ENCODE assay signal across 31 mouse cellular contexts in the genomic region with DNA sequence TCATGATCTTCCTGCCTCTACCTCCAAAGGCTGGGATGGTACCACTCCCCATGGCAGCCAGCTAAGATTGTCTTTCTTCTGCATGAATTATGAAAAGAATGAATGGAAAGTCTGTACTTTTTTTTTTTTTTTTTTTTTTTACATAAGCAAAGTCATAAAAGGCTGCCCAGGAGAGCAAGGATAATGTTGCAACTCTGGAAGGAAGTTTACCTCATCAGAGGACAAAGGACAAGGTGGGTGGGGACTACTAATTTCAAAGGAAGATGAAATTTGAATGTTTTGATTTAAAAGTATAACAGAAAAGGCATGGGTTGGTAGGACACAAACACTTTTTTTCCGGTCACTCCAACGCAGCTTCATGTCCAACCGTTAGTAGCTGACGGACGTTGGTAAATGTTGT.
"Had no signal": no experiment of that assay in that cellular context is flagged by ENCODE, and none has a peak within 500 bp of the region (broad histone marks: within the 10 kb centered on the region; RNA-seq: fewer than 3 reads in every experiment).

No protein-coding gene starts in this region.

- H3K4me3 ChIP-seq: limb, embryonic 10.5 days; limb, embryonic 12.5 days; limb, embryonic 13.5 days; limb, embryonic 15.5 days; liver, embryonic 12.5 days; liver, embryonic 13.5 days; liver, embryonic 15.5 days; lung, embryonic 15.5 days; megakaryocyte, embryonic 14.5 days; midbrain, embryonic 10.5 days; midbrain, embryonic 12.5 days; midbrain, embryonic 15.5 days; myocyte; neural tube, embryonic 12.5 days had no signal

- DNase-seq: left cerebral cortex, postnatal 4 days; liver; liver, embryonic 13.5 days; liver, postnatal 0 days; lung, adult 18-20 months; lung, adult 2 months; lung, embryonic 14.5 days; lung, postnatal 10 days; lung, postnatal 14 days; lung, postnatal 36 days; lung, postnatal 4 days; midbrain, embryonic 14.5 days had no signal

- H3K27ac ChIP-seq: limb, embryonic 10.5 days; limb, embryonic 12.5 days; limb, embryonic 13.5 days; limb, embryonic 15.5 days; liver, embryonic 12.5 days; liver, embryonic 13.5 days; liver, embryonic 14.5 days; liver, embryonic 15.5 days; lung, embryonic 15.5 days; macrophage; midbrain, embryonic 10.5 days; midbrain, embryonic 12.5 days; midbrain, embryonic 15.5 days; neural tube, embryonic 12.5 days had no signal

- H3K9ac ChIP-seq: limb, embryonic 12.5 days; limb, embryonic 13.5 days; limb, embryonic 15.5 days; liver, embryonic 12.5 days; liver, embryonic 13.5 days; liver, embryonic 14.5 days; liver, embryonic 15.5 days; liver, postnatal 0 days; lung, embryonic 14.5 days; lung, embryonic 15.5 days; midbrain, embryonic 12.5 days; midbrain, embryonic 15.5 days; neural tube, embryonic 12.5 days had no signal

- H3K4me2 ChIP-seq: limb, embryonic 12.5 days; limb, embryonic 13.5 days; limb, embryonic 15.5 days; liver, embryonic 11.5 days; liver, embryonic 12.5 days; liver, embryonic 13.5 days; liver, embryonic 15.5 days; lung, embryonic 14.5 days; lung, embryonic 15.5 days; midbrain, embryonic 11.5 days; midbrain, embryonic 12.5 days; midbrain, embryonic 15.5 days; neural tube, embryonic 12.5 days had no signal

- H3K9me3 ChIP-seq: limb, embryonic 10.5 days; limb, embryonic 12.5 days; limb, embryonic 13.5 days; limb, embryonic 15.5 days; liver, embryonic 12.5 days; liver, embryonic 13.5 days; liver, embryonic 15.5 days; lung, embryonic 15.5 days; midbrain, embryonic 10.5 days; midbrain, embryonic 12.5 days; midbrain, embryonic 15.5 days; neural tube, embryonic 12.5 days had no signal

- H3K27me3 ChIP-seq: limb, embryonic 12.5 days; limb, embryonic 13.5 days; limb, embryonic 15.5 days; liver, embryonic 12.5 days; liver, embryonic 13.5 days; liver, embryonic 15.5 days; lung, embryonic 15.5 days; megakaryocyte, embryonic 14.5 days; midbrain, embryonic 12.5 days; midbrain, embryonic 15.5 days; neural tube, embryonic 12.5 days had no signal

- ATAC-seq: liver, embryonic 12.5 days; liver, postnatal 0 days; lung, postnatal 0 days; midbrain, embryonic 15.5 days; midbrain, embryonic 16.5 days had no signal

- H3K36me3 ChIP-seq: liver, embryonic 12.5 days; liver, embryonic 13.5 days; liver, embryonic 15.5 days; midbrain, embryonic 12.5 days; midbrain, embryonic 15.5 days; neural tube, embryonic 12.5 days had no signal

- H3K4me1 ChIP-seq: limb, embryonic 12.5 days; limb, embryonic 13.5 days; limb, embryonic 15.5 days; liver, embryonic 12.5 days; liver, embryonic 13.5 days; liver, embryonic 15.5 days; lung, embryonic 15.5 days; megakaryocyte, embryonic 14.5 days; midbrain, embryonic 10.5 days; midbrain, embryonic 12.5 days; midbrain, embryonic 15.5 days; neural tube, embryonic 12.5 days had no signal
